Mouse (Mus musculus) hindbrain, embryonic 11.5 days (tissue): ENCODE measurements around the gene Gm20890. TPM values are rescaled to one million over a fixed set of nuclear protein-coding genes. Genes with fewer than 3 reads are reported as not detected.
"Not testable (repeated sequence)": the region's sequence is repeated elsewhere in the genome, so short reads cannot be mapped to it uniquely, and the experiment has no call there.

Source experiments
- ATAC-seq: fragments of 200-750 bp; cut with Nextera tagmentation; 2 replicates; pipeline ENCODE4 v1.8.0; 2017; ENCODE audit warnings: mild to moderate bottlenecking, moderate TSS enrichment, moderate library complexity; ENCODE audit not compliant: low FRiP score
- DNase-seq: peaks from one replicate; pipeline ENCODE4 v3.0.0-alpha.2; 2015; ENCODE audit warnings: low spot score
- H3K27ac ChIP-seq: fragments of 300-500 bp; sonication (generic); 2 replicates; pipeline ENCODE4 v1.5.1; 2014; ENCODE audit warnings: mild to moderate bottlenecking, low read depth, low read length
- H3K27me3 ChIP-seq: fragments of 300-500 bp; sonication (generic); 2 replicates; pipeline ENCODE4 v1.6.1; 2014; ENCODE audit warnings: mild to moderate bottlenecking, low read length, moderate library complexity, mixed read lengths; ENCODE audit not compliant: control insufficient read depth, insufficient read depth
- H3K36me3 ChIP-seq: fragments of 300-500 bp; sonication (generic); 2 replicates; pipeline ENCODE4 v1.6.1; 2014; ENCODE audit warnings: mild to moderate bottlenecking, low read length, moderate library complexity, mixed read lengths; ENCODE audit not compliant: control insufficient read depth, insufficient read depth
- H3K4me1 ChIP-seq: fragments of 300-500 bp; sonication (generic); replicated peaks from 2 replicates; pipeline ENCODE4 v1.6.1; 2014; ENCODE audit warnings: low read length, mixed read lengths; ENCODE audit not compliant: control insufficient read depth, insufficient read depth
- H3K4me2 ChIP-seq: fragments of 300-500 bp; sonication (generic); replicated peaks from 2 replicates; pipeline ENCODE4 v1.6.1; 2014; ENCODE audit warnings: mild to moderate bottlenecking, low read depth, low read length
- H3K4me3 ChIP-seq: fragments of 300-500 bp; sonication (generic); 2 replicates; pipeline ENCODE4 v1.5.1; 2014; ENCODE audit warnings: low read depth, low read length
- H3K9ac ChIP-seq: fragments of 300-500 bp; sonication (generic); 2 replicates; pipeline ENCODE4 v1.6.1; 2014; ENCODE audit warnings: low read depth, low read length
- H3K9me3 ChIP-seq: fragments of 300-500 bp; sonication (generic); 2 replicates; pipeline ENCODE4 v1.6.1; 2016; ENCODE audit warnings: low read length; ENCODE audit not compliant: control insufficient read depth
- WGBS: fragments of 180-500 bp; shearing (Covaris S2); extraction: QIAGEN DNeasy Blood & Tissue Kit; methylation state at CpG from one replicate; pipeline ENCODE4 v1.1.7; 2014; 5-methylcytosine and 5-hydroxymethylcytosine counted together
- polyA plus RNA-seq: library from polyadenylated mRNA; unstranded; fragments of >200 nt; fragmentation: Nextera tagmentation; extraction: Ambion mirVana; gene quantifications from 2 replicates; pipeline ENCODE4 v1.2.1, GENCODE M21; 2014

Gene Gm20890
- polyA plus RNA-seq, result not detected in 2 replicates

- not testable (repeated sequence) for H3K36me3 ChIP-seq, DNase-seq, H3K9ac ChIP-seq, H3K27ac ChIP-seq, H3K9me3 ChIP-seq, H3K4me1 ChIP-seq, ATAC-seq, H3K27me3 ChIP-seq, H3K4me2 ChIP-seq, H3K4me3 ChIP-seq
- no CpG with 5 or more reads among the region's 5 CpGs for WGBS
Measured at GRCm38 (mm10) chrY:26776699-26777098, at the start of gene Gm20890. Gene Gm20890, minus strand, starts transcription at chrY:26776799.
